Mouse (Mus musculus) ES-E14 (cell line): ENCODE results near the gene Hoxa1. TPM values are rescaled to one million over a fixed set of nuclear protein-coding genes. Genes with fewer than 3 reads are reported as not detected.

Experiments used
- DNase-seq: peaks from one replicate; pipeline ENCODE4 v3.0.0-alpha.2; 2013; ENCODE audit warnings: low read depth, low spot score
- H3K27ac ChIP-seq: 2 replicates; pipeline ENCODE4 v1.5.1; 2012; ENCODE audit warnings: low read depth, mild to moderate bottlenecking, low read length, moderate library complexity, mixed read lengths; ENCODE audit not compliant: poor library complexity, insufficient read depth, severe bottlenecking
- H3K36me3 ChIP-seq: 2 replicates; pipeline ENCODE4 v1.6.1; 2012; ENCODE audit warnings: mild to moderate bottlenecking, low read length, moderate library complexity, mixed read lengths; ENCODE audit not compliant: control insufficient read depth, poor library complexity, insufficient read depth, severe bottlenecking
- H3K4me1 ChIP-seq, 2 experiments: fragments of 150-350 bp in 1 of 2; sonication (generic) in 1 of 2; 2 replicates each; pipeline ENCODE4 v1.6.1; 2012; ENCODE audit warnings: low read length in 2 of 2, mild to moderate bottlenecking in 1 of 2, mixed read lengths in 1 of 2; ENCODE audit not compliant: control insufficient read depth in 2 of 2, insufficient read depth in 2 of 2, poor library complexity in 1 of 2
- H3K4me3 ChIP-seq, 2 experiments: fragments of 150-350 bp in 1 of 2; sonication (generic) in 1 of 2; 2 replicates each; pipeline ENCODE4 v1.5.1; 2012; ENCODE audit warnings: low read length in 2 of 2, low read depth in 1 of 2, mild to moderate bottlenecking in 1 of 2, mixed read lengths in 1 of 2; ENCODE audit not compliant: insufficient read depth in 1 of 2, poor library complexity in 1 of 2, severe bottlenecking in 1 of 2
- H3K9ac ChIP-seq: 2 replicates; pipeline ENCODE4 v1.6.1; 2012; ENCODE audit warnings: low read depth, mild to moderate bottlenecking, low read length, mixed read lengths; ENCODE audit not compliant: poor library complexity, insufficient read depth, severe bottlenecking
- H3K9me3 ChIP-seq: fragments of 150-350 bp; sonication (generic); 2 replicates; pipeline ENCODE4 v1.6.1; 2012; ENCODE audit warnings: low read depth, mild to moderate bottlenecking, low read length; ENCODE audit not compliant: control insufficient read depth, insufficient read depth
- CHD2 ChIP-seq: IDR thresholded peaks from 2 replicates; pipeline ENCODE4 v1.6.1; 2014; ENCODE audit warnings: mild to moderate bottlenecking, low read depth, low read length, inconsistent platforms
- HCFC1 ChIP-seq: IDR thresholded peaks from 2 replicates; pipeline ENCODE4 v1.6.1; 2012; ENCODE audit warnings: low read length, inconsistent platforms, borderline replicate concordance; ENCODE audit not compliant: insufficient read depth
- MAFK ChIP-seq: IDR thresholded peaks from 2 replicates; pipeline ENCODE4 v1.6.1; 2014; ENCODE audit warnings: mild to moderate bottlenecking, low read depth, low read length, inconsistent platforms; ENCODE audit not compliant: insufficient read depth
- ZC3H11A ChIP-seq: IDR thresholded peaks from 2 replicates; pipeline ENCODE4 v1.6.1; 2012; ENCODE audit warnings: low read depth, mild to moderate bottlenecking, inconsistent platforms, low read length, borderline replicate concordance
- ZNF384 ChIP-seq: IDR thresholded peaks from 2 replicates; pipeline ENCODE4 v1.6.1; 2012; ENCODE audit warnings: low read depth, low read length, inconsistent platforms
- in situ Hi-C, 2 experiments: fragments of 600-800 bp; cut with MboI; formaldehyde crosslinking; loops; one replicate each; pipeline ENCODE4 v1.15.1; 2025; ENCODE audit warnings: low sequenced_read_pairs in 2 of 2, inconsistent platforms in 1 of 2; ENCODE audit not compliant: unreplicated experiment in 2 of 2
- total RNA-seq: library from RNA; depleted of rRNA; stranded (reverse); fragments of 300-350 nt; gene quantifications from 2 replicates; pipeline ENCODE4 v1.2.3, GENCODE M21; 2012; rRNA removed

Gene Hoxa1
- total RNA-seq = 1.1 and 3.5 TPM in 2 replicates

- Histone ChIP-seq H3K4me1 (peaks cover 4 to 20% of the 10 kb centered on the region in 2 experiments; a peak in 1 of 4 replicates), H3K4me3 (peak within 1 kb of the TSS; percentile 78 to 90), H3K27ac (no peak within 1 kb of the TSS), H3K9me3 (no peaks in the 10 kb centered on the region), H3K9ac (peak within 1 kb of the TSS; percentile 78), H3K36me3 (no peaks in the 10 kb centered on the region)
- in situ Hi-C loops = no loop called here
- DNase-seq = peak; percentile 89
- TF ChIP-seq CHD2 (no peak), MAFK (no peak), ZC3H11A (no peak), ZNF384 (no peak), HCFC1 (no peak; the same call in 1 of the 2 replicates)
These were observed at the start of gene Hoxa1 for GRCm38 (mm10) chr6:52158276-52159051. TSS of gene Hoxa1 (minus strand) at chr6:52158317.

- Histone ChIP-seq H3K36me3 (no peaks in the 10 kb centered on the region), H3K4me1 (peaks cover 0 to 7% of the 10 kb centered on the region in 2 experiments; a peak in 1 of 4 replicates), H3K9ac (no peak overlapping the region), H3K27ac (no peak overlapping the region), H3K4me3 (no peak overlapping the region), H3K9me3 (no peaks in the 10 kb centered on the region)
- DNase-seq = no peak
- no peak for TF ChIP-seq ZNF384
- no peak for TF ChIP-seq ZC3H11A
- no peak for TF ChIP-seq MAFK
- TF ChIP-seq HCFC1 = no peak
- TF ChIP-seq CHD2 = no peak
- in situ Hi-C loops = loop anchor here in 1 of 2 experiments (25.0 kb wide), 1 partner anchor 595 kb away; no protein-coding TSS in a partner anchor
These were observed 49.5 kb upstream of the Hoxa1 start for GRCm38 (mm10) chr6:52207684-52207976.

- TF ChIP-seq ZNF384 = no peak
- no peak for TF ChIP-seq CHD2
- TF ChIP-seq MAFK = no peak
- Histone ChIP-seq H3K27ac (no peak overlapping the region), H3K9ac (no peak overlapping the region), H3K36me3 (no peaks in the 10 kb centered on the region), H3K4me1 (peaks cover 0 to 7% of the 10 kb centered on the region in 2 experiments; a peak in 1 of 4 replicates), H3K4me3 (no peak overlapping the region), H3K9me3 (no peaks in the 10 kb centered on the region)
- DNase-seq = no peak
- in situ Hi-C loops = loop anchor here in 1 of 2 experiments (25.0 kb wide), 1 partner anchor 595 kb away; no protein-coding TSS in a partner anchor
These were observed 49.0 kb upstream of the Hoxa1 start for GRCm38 (mm10) chr6:52206882-52207683.

DNA sequence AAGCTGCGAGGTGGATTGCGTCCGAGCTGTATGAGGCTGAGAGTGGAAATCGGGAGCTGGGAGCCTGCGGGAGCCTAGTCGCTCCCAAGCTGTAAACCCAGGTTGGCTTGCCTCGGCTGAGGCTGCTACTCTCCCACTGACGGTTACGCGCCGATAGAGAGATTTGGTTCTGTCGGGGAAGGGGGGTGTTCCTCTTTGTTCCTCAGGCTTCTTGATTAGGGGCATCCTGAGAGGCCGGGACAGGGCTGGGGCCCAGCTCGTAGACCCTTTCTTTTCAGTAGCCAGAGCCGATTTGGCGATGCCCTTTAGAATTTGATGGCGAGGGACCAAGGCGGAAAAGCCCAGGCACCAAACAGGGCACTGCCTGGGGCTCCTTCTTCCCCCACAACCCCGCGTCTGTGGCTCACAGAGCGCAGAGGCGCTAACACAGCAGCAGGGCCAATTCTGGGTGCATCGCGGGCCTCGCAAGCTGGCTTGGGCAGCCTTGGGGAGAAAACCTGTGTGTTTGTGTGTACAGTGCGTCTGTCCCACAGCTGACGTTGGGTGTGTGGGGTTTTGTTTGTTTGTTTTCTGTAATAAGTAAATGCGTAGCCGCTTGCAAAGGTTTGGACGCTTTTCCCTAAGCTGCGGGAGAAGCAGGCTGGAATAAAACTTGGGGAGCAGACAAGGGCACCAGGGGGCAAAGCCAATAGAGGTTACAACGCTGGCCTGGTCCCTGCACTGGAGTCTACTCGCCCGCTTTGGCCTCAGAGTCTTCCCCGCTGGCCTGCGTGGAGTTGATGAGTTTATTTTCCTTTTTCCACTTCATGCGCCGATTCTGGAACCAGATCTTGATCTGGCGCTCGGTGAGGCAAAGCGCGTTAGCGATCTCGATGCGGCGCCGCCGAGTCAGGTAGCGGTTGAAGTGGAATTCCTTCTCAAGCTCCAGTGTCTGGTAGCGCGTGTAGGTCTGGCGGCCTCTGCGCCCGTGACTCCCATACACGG is 47.8 kb upstream of the Hoxa1 start:
- Histone ChIP-seq H3K27ac (no peak overlapping the region), H3K4me1 (peaks cover 0 to 4% of the 10 kb centered on the region in 2 experiments; a peak in 1 of 4 replicates), H3K9me3 (no peaks in the 10 kb centered on the region), H3K36me3 (no peaks in the 10 kb centered on the region), H3K4me3 (no peak overlapping the region), H3K9ac (no peak overlapping the region)
- no peak for DNase-seq
- in situ Hi-C loops = loop anchor here in 1 of 2 experiments (25.0 kb wide), 1 partner anchor 594 kb away; no protein-coding TSS in a partner anchor
- TF ChIP-seq CHD2 (no peak), HCFC1 (no peak), ZC3H11A (no peak), MAFK (no peak), ZNF384 (no peak)
